Mouse (Mus musculus) stomach, embryonic 14.5 days (tissue): ENCODE data around the gene Kdm2a. TPM values are rescaled to one million over a fixed set of nuclear protein-coding genes. Genes with fewer than 3 reads are reported as not detected.

Source experiments
- ATAC-seq: fragments of 200-750 bp; cut with Nextera tagmentation; 2 replicates; pipeline ENCODE4 v1.8.0; 2017; ENCODE audit warnings: low read depth, moderate TSS enrichment; ENCODE audit not compliant: insufficient number of reproducible peaks, insufficient read depth, low FRiP score
- H3K27ac ChIP-seq: fragments of 300-500 bp; sonication (generic); 2 replicates; pipeline ENCODE4 v1.5.1; 2014; ENCODE audit warnings: mild to moderate bottlenecking, low read length, moderate library complexity, mixed read lengths
- H3K27me3 ChIP-seq: fragments of 300-500 bp; sonication (generic); 2 replicates; pipeline ENCODE4 v1.6.1; 2014; ENCODE audit warnings: low read length, control low read depth, mixed read lengths; ENCODE audit not compliant: control insufficient read depth, insufficient read depth
- H3K36me3 ChIP-seq: fragments of 300-500 bp; sonication (generic); 2 replicates; pipeline ENCODE4 v1.6.1; 2014; ENCODE audit warnings: mild to moderate bottlenecking, control low read depth, low read length, moderate library complexity, mixed read lengths; ENCODE audit not compliant: control insufficient read depth, insufficient read depth
- H3K4me1 ChIP-seq: fragments of 300-500 bp; sonication (generic); 2 replicates; pipeline ENCODE4 v1.6.1; 2014; ENCODE audit warnings: low read length, control low read depth, mixed read lengths; ENCODE audit not compliant: control insufficient read depth, insufficient read depth
- H3K4me2 ChIP-seq: fragments of 300-500 bp; sonication (generic); replicated peaks from 2 replicates; pipeline ENCODE4 v1.6.1; 2014; ENCODE audit warnings: low read depth, low read length, control low read depth
- H3K4me3 ChIP-seq: fragments of 300-500 bp; sonication (generic); 2 replicates; pipeline ENCODE4 v1.5.1; 2014; ENCODE audit warnings: low read depth, low read length, control low read depth
- H3K9ac ChIP-seq: fragments of 300-500 bp; sonication (generic); replicated peaks from 2 replicates; pipeline ENCODE4 v1.6.1; 2014; ENCODE audit warnings: low read depth, mild to moderate bottlenecking, control low read depth, low read length, moderate library complexity, mixed read lengths
- H3K9me3 ChIP-seq: fragments of 300-500 bp; sonication (generic); 2 replicates; pipeline ENCODE4 v1.6.1; 2016; ENCODE audit warnings: low read depth, low read length, control low read depth; ENCODE audit not compliant: control insufficient read depth
- WGBS: fragments of 180-500 bp; shearing (Covaris S2); extraction: QIAGEN DNeasy Blood & Tissue Kit; methylation state at CpG from one replicate; pipeline ENCODE4 v1.1.7; 2014; 5-methylcytosine and 5-hydroxymethylcytosine counted together
- polyA plus RNA-seq: library from polyadenylated mRNA; unstranded; fragments of >200 nt; fragmentation: Nextera tagmentation; extraction: Ambion mirVana; gene quantifications from 2 replicates; pipeline ENCODE4 v1.2.1, GENCODE M21; 2014

The Kdm2a gene
- polyA plus RNA-seq, 1 experiment from 2014 or later = 56.4 TPM

DNA sequence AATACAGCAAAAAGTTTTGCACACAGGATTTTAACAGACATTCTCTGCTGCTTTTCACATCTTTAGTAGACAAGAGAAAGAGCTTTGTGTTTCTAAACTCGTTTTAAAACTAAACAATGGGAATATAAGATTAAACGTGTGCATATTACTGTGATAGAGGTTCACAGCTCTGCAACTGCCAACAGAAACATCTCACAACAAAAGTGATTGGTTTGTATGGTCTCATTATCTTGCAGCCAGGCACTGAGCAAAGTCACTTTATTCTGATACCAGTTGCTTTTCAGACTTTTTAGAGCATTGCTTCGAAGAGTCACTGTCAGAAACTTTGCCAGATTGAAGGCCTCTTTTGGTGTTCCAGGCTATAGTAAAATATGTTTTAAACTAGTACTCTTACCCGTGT is 874 bp upstream of the Kdm2a start:
- no peak overlapping the region for H3K9ac ChIP-seq

DNA sequence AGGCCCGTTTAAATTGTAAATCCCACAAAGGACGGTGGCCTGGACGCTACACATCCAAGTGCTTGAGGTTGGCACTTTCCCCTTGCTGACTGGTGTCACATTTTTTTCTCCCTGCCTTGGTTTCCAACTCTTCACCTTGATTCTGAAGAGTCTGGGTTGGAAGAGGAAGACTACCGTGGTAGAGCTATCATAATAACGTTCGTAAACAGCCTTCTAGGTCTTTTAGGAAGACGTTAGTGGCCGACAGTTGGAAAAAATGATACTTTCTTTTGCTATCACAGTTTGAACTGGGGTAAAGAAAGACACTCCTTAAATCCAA is 504 bp upstream of the Kdm2a start:
- Histone ChIP-seq H3K27me3 (no peaks in the 10 kb centered on the region), H3K4me1 (0 out of 2 replicates have a peak, but pooled peaks cover 6% of the 10 kb centered on the region), H3K27ac (no peak overlapping the region), H3K36me3 (0 out of 2 replicates have a peak, but pooled peaks cover 2% of the 10 kb centered on the region), H3K4me3 (peak overlapping the region; percentile 88), H3K4me2 (peak overlapping the region; percentile 89), H3K9me3 (no peaks in the 10 kb centered on the region), H3K9ac (peak overlapping the region; percentile 68)
- ATAC-seq = no peak
- 26% methylated on average over 8 of the region's 8 CpGs for WGBS

More for the DNA sequence above, 874 bp upstream of the Kdm2a start:
- H3K4me3 ChIP-seq = no peak overlapping the region
- no peak for ATAC-seq
- H3K36me3 ChIP-seq = no peaks in the 10 kb centered on the region
- H3K27me3 ChIP-seq = no peaks in the 10 kb centered on the region
- 0 out of 2 replicates have a peak, but pooled peaks cover 6% of the 10 kb centered on the region for H3K4me1 ChIP-seq
- no peak overlapping the region; the same call in 1 of the 2 replicates for H3K4me2 ChIP-seq
- 66% methylated on average over 4 of the region's 4 CpGs for WGBS
- no peak overlapping the region for H3K27ac ChIP-seq
- no peaks in the 10 kb centered on the region for H3K9me3 ChIP-seq

DNA sequence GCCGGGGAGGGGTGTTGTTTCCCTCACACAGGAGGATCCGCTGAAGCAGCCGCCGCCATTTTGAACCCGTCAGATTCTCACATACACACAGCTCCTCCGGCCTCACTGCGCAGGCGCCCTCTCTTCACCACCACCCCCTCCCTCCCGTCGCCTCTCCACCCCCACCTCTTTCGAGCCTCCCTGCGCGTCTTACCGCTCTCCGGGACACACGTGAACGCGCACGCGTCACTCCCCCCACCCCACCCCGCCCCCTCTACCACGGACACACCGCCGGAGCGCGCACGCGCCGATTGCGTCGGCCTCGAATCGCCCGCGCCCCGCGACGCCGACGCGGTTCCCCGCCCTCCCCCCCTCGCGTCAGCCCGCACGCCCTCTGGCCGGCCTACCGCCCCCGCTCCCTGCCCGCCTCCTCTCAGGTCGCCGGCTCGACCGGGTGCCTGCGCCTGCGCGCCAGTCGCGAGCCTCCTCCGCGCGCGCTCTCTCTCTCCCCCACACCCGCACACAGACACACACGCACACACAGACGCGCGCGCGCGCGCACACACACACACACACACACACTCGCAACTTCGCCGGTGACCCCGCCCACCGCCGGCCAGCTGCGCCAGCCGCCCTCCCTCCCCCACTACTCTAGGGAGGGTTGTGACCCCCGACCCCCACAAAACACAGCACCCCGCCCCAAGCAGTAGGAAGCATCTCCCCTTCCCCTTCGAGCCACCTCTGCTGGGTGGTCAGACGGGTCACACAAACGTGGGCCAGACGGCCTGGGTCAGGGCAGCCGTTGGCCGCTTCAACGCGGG is 887 bp downstream of the Kdm2a start:
- peak overlapping the region; percentile 89 for H3K4me2 ChIP-seq
- peaks cover 3% of the 10 kb centered on the region; the same call in 1 of the 2 replicates for H3K36me3 ChIP-seq
- peak overlapping the region; percentile 75 for H3K9ac ChIP-seq
- no peaks in the 10 kb centered on the region for H3K27me3 ChIP-seq
- H3K27ac ChIP-seq = peak overlapping the region; percentile 94
- 0 out of 2 replicates have a peak, but pooled peaks cover 11% of the 10 kb centered on the region for H3K4me1 ChIP-seq
- WGBS = under 1% methylated on average over 80 of the region's 90 CpGs
- no peaks in the 10 kb centered on the region for H3K9me3 ChIP-seq
- H3K4me3 ChIP-seq = peak overlapping the region; percentile 88
- peak; percentile 95 for ATAC-seq

DNA sequence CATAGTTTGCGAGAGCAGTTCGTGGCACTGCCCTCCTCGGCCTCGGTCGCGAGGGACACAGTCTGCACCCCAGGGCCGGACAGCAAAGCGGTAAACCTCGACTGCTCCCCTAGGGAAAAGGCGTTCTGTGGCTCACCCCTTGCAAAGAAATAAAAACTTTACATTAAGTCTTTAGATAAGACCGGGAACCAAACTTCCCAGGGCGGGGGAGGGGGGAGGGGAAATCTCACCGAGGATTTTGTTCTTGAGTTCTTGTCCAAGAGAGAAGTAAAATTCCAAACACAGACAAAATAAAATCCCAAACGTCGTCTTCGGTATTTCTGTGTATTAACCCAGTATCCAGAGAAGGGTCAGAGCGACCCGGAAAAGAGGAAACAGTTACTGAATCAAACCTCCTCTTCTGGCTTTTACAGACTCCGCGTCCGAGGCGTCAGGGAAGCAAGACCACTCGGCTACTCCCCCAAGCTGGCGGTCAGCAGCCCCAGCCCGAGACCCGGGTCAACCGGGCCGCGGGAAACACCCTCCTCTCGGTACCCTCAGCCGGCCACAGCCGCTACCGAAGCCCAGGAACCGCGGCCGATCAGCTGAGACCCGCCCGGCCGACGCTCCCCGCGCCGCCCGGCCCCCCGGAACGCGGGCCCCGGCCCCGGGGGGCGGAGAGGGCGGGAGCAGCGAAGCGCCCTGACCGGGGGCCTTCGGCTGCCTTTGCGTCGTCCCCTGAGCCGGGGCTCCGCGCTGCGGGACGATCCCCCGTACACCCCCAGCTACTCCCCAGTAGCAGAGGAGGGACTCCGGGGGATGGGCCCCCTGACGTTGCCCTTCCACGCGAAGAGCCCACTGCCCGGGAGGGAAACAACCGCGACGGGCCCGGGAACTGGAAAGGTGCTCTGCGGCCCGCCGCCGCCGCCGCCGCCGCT is 1.7 kb downstream of the Kdm2a start:
- peak; percentile 5; the same call in 1 of the 2 replicates for ATAC-seq
- peak overlapping the region; percentile 75 for H3K9ac ChIP-seq
- H3K4me2 ChIP-seq = peak overlapping the region; percentile 80
- peaks cover 8% of the 10 kb centered on the region; the same call in 1 of the 2 replicates for H3K36me3 ChIP-seq
- H3K9me3 ChIP-seq = no peaks in the 10 kb centered on the region
- H3K4me1 ChIP-seq = 0 out of 2 replicates have a peak, but pooled peaks cover 11% of the 10 kb centered on the region
- peak overlapping the region; percentile 88 for H3K4me3 ChIP-seq
- H3K27ac ChIP-seq = peak overlapping the region; percentile 94
- no peaks in the 10 kb centered on the region for H3K27me3 ChIP-seq
- under 1% methylated on average over 73 of the region's 80 CpGs for WGBS

DNA sequence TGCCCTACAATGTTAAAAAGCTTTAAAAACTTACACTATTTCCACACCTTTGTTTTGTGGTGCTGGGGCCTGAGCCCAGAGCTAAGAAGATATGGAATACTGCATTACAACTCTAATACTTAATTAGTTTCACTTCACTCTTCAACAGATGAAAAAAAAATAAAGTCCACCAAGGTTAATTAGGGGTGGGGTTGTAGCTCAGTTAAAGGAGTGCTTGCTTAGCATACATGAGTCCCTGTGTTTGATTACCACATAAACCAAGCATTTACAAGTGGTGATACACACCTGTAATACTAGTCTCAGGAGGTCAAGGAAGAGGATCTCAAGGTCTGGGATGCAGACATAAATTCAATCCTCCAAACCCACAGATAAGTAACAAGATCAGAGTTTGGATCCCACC is 10.8 kb downstream of the Kdm2a start:
- no peak for ATAC-seq
- Histone ChIP-seq H3K9ac (no peak overlapping the region), H3K4me2 (no peak overlapping the region), H3K9me3 (no peaks in the 10 kb centered on the region), H3K27ac (no peak overlapping the region), H3K27me3 (no peaks in the 10 kb centered on the region), H3K4me1 (no peaks in the 10 kb centered on the region), H3K4me3 (no peak overlapping the region), H3K36me3 (peaks cover 19% of the 10 kb centered on the region)

- H3K9me3 ChIP-seq = no peaks in the 10 kb centered on the region
- 81% methylated on average over 4 of the region's 4 CpGs for WGBS
These were observed 13.1 kb downstream of the Kdm2a start for GRCm38 (mm10) chr19:4385026-4385425.

DNA sequence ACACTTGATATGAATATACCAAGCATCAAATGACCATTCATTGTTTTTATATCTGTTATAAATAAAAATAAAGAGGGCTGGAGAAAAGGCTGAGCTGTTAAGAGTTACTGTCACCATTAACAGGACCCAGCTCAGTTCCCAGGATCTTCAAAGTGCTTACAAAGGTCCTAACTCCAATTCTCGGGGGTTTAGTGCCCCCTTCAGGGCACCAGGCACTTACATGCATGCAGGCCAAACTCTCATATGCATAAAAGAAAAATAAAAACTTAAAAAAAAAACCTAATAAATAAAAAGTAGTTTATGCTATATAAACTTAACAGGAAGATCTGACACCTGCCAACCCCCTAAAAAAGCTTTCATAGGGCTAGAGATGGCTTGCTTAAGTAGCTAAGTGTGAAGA is 13.8 kb downstream of the Kdm2a start:
- 35% methylated on average over 1 of the region's 1 CpGs for WGBS
- Histone ChIP-seq H3K27ac (no peak overlapping the region), H3K36me3 (peaks cover 12% of the 10 kb centered on the region), H3K4me2 (no peak overlapping the region), H3K4me3 (no peak overlapping the region), H3K27me3 (no peaks in the 10 kb centered on the region), H3K9ac (no peak overlapping the region), H3K9me3 (no peaks in the 10 kb centered on the region), H3K4me1 (no peaks in the 10 kb centered on the region)
- no peak for ATAC-seq

More at GRCm38 (mm10) chr19:4385026-4385425, 13.1 kb downstream of the Kdm2a start:
- Histone ChIP-seq H3K27ac (no peak overlapping the region), H3K4me2 (no peak overlapping the region), H3K27me3 (no peaks in the 10 kb centered on the region), H3K36me3 (peaks cover 12% of the 10 kb centered on the region), H3K4me1 (no peaks in the 10 kb centered on the region), H3K9ac (no peak overlapping the region), H3K4me3 (no peak overlapping the region)
- ATAC-seq = no peak

- Histone ChIP-seq H3K4me3 (no peak overlapping the region), H3K27me3 (no peaks in the 10 kb centered on the region), H3K9ac (no peak overlapping the region), H3K36me3 (peaks cover 12% of the 10 kb centered on the region), H3K4me1 (no peaks in the 10 kb centered on the region), H3K9me3 (no peaks in the 10 kb centered on the region), H3K27ac (no peak overlapping the region), H3K4me2 (no peak overlapping the region)
- ATAC-seq = no peak
These were observed 14.8 kb downstream of the Kdm2a start for GRCm38 (mm10) chr19:4383306-4383705.
